Mouse (Mus musculus) layer of hippocampus, adult 2 months (tissue): Measurements from ENCODE around the gene Cd3e. TPM values are rescaled to one million over a fixed set of nuclear protein-coding genes. Genes with fewer than 3 reads are reported as not detected.

Source experiments
- DNase-seq, 2 experiments: peaks; one replicate each; pipeline ENCODE4 v3.0.0; 2022; ENCODE audit warnings: low spot score in 2 of 2
- H3K27ac ChIP-seq: fragments of 200-600 bp; 2 replicates; pipeline ENCODE4 v1.8.1; 2022
- H3K4me3 ChIP-seq: fragments of 200-600 bp; 2 replicates; pipeline ENCODE4 v1.8.1; 2022; ENCODE audit warnings: mild to moderate bottlenecking
- CTCF ChIP-seq: fragments of 200-600 bp; conservative IDR thresholded peaks from 2 replicates; pipeline ENCODE4 v1.8.1; 2022; ENCODE audit warnings: antibody characterized with exemption, mild to moderate bottlenecking, moderate library complexity
- total RNA-seq, 2 experiments: library from RNA; stranded (reverse); gene quantifications; 2 replicates each; pipeline ENCODE4 v1.2.3; 2021

Cd3e gene
- total RNA-seq, 2 experiments from 2014 or later, result not detected

DNA sequence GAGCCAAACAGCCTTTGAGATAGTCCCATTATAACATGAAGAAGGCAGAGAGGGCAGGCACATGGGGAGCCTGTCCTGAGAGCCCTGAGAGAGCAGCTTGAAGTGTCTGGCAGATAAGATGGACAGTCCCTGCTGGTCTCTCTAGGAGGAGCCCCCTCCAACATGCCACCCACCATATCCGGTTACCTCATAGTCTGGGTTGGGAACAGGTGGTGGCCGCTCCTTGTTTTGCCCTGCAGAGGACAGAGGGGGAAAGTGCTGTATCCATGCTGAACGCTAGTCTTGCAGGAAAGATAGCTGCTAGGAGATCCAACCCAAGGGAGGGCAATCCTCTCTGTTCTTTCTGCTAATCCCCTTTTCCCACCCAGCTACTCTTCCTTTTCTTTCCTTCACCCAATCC lies 9.2 kb downstream of the Cd3e start:
- Histone ChIP-seq H3K27ac (no peak overlapping the region), H3K4me3 (no peak overlapping the region)
- no peak for TF ChIP-seq CTCF
- DNase-seq, result no peak

DNA sequence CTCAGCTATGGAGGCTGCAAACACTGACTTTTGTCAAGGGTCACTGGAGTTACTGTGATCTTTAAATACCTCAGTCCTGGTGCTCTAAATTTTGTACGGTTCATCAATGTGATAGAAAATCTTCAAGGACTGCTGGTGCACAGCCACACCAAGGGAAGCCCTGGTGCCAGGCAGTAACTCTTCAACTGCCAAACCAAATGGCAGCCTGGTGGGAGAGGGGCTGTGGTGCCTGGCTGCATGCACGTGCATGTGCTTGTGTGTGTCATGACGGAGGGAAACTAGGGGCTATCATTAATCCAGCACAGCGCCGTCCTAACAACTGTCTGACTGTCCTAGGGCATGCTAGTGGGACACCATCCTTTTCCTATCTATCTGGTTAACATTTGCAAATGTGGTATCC lies 9.7 kb downstream of the Cd3e start:
- DNase-seq, result no peak
- no peak overlapping the region for H3K27ac ChIP-seq
- H3K4me3 ChIP-seq, result no peak overlapping the region
- TF ChIP-seq CTCF, result no peak

DNA sequence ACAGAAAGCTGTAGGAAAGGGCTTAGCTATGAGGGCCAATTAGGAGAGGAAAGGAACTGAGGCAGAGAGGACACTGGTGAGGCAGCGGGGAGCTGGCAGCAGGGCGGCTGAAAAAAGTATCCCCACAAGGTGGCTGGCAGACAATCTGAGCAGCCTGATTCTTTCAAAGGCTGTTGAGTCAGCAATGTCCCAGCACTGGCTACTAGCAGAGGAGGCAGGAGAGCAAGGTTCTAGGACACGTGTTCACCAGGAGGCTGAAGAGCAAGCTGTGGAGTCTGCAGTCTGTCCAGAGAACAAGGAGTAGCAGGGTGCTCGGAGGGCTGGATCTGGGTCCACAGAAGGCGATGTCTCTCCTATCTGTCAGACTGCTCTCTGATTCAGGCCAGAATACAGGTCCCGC lies 10.3 kb downstream of the Cd3e start:
- TF ChIP-seq CTCF, result peak; percentile 39
- DNase-seq, result no peak
- H3K27ac ChIP-seq, result no peak overlapping the region
- H3K4me3 ChIP-seq, result no peak overlapping the region

GRCm38 (mm10) chr9:44998138-44998537 lies 11.3 kb downstream of the Cd3e start:
- H3K4me3 ChIP-seq, result no peak overlapping the region
- no peak overlapping the region for H3K27ac ChIP-seq
- no peak for TF ChIP-seq CTCF
- no peak for DNase-seq

DNA sequence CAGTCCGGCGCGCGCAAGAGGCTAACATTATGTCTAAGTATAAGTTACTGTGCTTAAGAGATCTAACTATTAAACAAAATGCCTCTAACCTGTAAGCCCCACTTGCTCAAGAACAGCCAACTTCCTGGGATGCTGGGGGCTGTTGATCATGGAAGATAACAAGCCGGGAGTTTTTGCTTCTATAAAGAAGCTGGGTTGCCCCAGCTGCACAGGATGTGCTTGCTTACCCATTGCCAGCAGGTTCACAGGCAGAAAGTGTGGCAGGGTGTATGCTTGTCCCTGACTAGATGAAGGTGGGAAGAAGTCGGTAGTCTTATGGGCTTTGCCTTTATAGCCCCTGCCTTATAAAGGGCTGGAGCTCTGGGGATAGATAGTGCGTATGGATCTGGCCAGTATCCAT lies 12.8 kb downstream of the Cd3e start:
- Histone ChIP-seq H3K27ac (no peak overlapping the region), H3K4me3 (no peak overlapping the region)
- no peak for DNase-seq
- no peak for TF ChIP-seq CTCF

GRCm38 (mm10) chr9:44994962-44995361 lies 14.5 kb downstream of the Cd3e start:
- no peak for TF ChIP-seq CTCF
- DNase-seq, result no peak
- no peak overlapping the region for H3K27ac ChIP-seq
- no peak overlapping the region for H3K4me3 ChIP-seq

GRCm38 (mm10) chr9:44993268-44993667 lies 16.2 kb downstream of the Cd3e start:
- DNase-seq, result no peak
- Histone ChIP-seq H3K4me3 (no peak overlapping the region), H3K27ac (no peak overlapping the region)
- TF ChIP-seq CTCF, result no peak

- TF ChIP-seq CTCF, result no peak
- H3K4me3 ChIP-seq, result no peak overlapping the region
- DNase-seq, result no peak
- H3K27ac ChIP-seq, result no peak overlapping the region
These were observed 17.2 kb downstream of the Cd3e start for GRCm38 (mm10) chr9:44992271-44992670.

- no peak for TF ChIP-seq CTCF
- Histone ChIP-seq H3K4me3 (no peak overlapping the region), H3K27ac (no peak overlapping the region)
- no peak for DNase-seq
These were observed 17.6 kb downstream of the Cd3e start for GRCm38 (mm10) chr9:44991821-44992220.

- H3K27ac ChIP-seq, result no peak overlapping the region
- no peak for TF ChIP-seq CTCF
- DNase-seq, result no peak
- no peak overlapping the region for H3K4me3 ChIP-seq
These were observed 22.5 kb downstream of the Cd3e start for GRCm38 (mm10) chr9:44986976-44987375.

GRCm38 (mm10) chr9:44986242-44986781 lies 23.1 kb downstream of the Cd3e start:
- Histone ChIP-seq H3K27ac (no peak overlapping the region), H3K4me3 (no peak overlapping the region)
- DNase-seq, result no peak
- TF ChIP-seq CTCF, result no peak

GRCm38 (mm10) chr9:44985721-44986161 lies 23.7 kb downstream of the Cd3e start:
- DNase-seq, result no peak
- Histone ChIP-seq H3K27ac (no peak overlapping the region), H3K4me3 (no peak overlapping the region)
- no peak for TF ChIP-seq CTCF

- no peak for DNase-seq
- Histone ChIP-seq H3K4me3 (no peak overlapping the region), H3K27ac (no peak overlapping the region)
- TF ChIP-seq CTCF, result no peak
These were observed 26.4 kb downstream of the Cd3e start for GRCm38 (mm10) chr9:44983001-44983400.

GRCm38 (mm10) chr9:44982531-44982930 lies 26.9 kb downstream of the Cd3e start:
- Histone ChIP-seq H3K4me3 (no peak overlapping the region), H3K27ac (no peak overlapping the region)
- DNase-seq, result no peak
- no peak for TF ChIP-seq CTCF

GRCm38 (mm10) chr9:44982081-44982480 lies 27.3 kb downstream of the Cd3e start:
- no peak overlapping the region for H3K27ac ChIP-seq
- no peak for TF ChIP-seq CTCF

More at GRCm38 (mm10) chr9:44982081-44982480, 27.3 kb downstream of the Cd3e start:
- DNase-seq, result no peak
- no peak overlapping the region for H3K4me3 ChIP-seq
